Mouse (Mus musculus): ENCODE data around the gene C87436.

Gene C87436

GRCm38 (mm10) chr6:86438272-86439118 is at the start of gene C87436:
C87436 (plus strand) TSS chr6:86438374.
- peak; percentile 93 to 95 for DNase-seq (ENCODE audit: low spot score in 2 of 2)

GRCm38 (mm10) chr6:86388461-86388860 is 49.7 kb upstream of the C87436 start:
- DNase-seq (ENCODE audit: low spot score in 2 of 2): no peak

GRCm38 (mm10) chr6:86391326-86391725 is 46.8 kb upstream of the C87436 start:
- no peak for DNase-seq (ENCODE audit: low spot score in 2 of 2)

GRCm38 (mm10) chr6:86393187-86393586 is 45.0 kb upstream of the C87436 start:
- no peak for DNase-seq (ENCODE audit: low spot score in 2 of 2)

GRCm38 (mm10) chr6:86394078-86394720 is 44.0 kb upstream of the C87436 start:
- DNase-seq (ENCODE audit: low spot score in 2 of 2): no peak

GRCm38 (mm10) chr6:86395021-86395420 is 43.2 kb upstream of the C87436 start:
- DNase-seq (ENCODE audit: low spot score in 2 of 2): no peak

- DNase-seq (ENCODE audit: low spot score in 2 of 2): no peak
Observed at GRCm38 (mm10) chr6:86395969-86396368, 42.2 kb upstream of the C87436 start.

- peak; percentile 75 to 84 for DNase-seq (ENCODE audit: low spot score in 2 of 2)
Observed at GRCm38 (mm10) chr6:86396581-86397256, 41.5 kb upstream of the C87436 start, which contains the start of gene Pcyox1. Pcyox1 (minus strand) TSS chr6:86397154.

GRCm38 (mm10) chr6:86397257-86397980 is 40.8 kb upstream of the C87436 start:
- no peak for DNase-seq (ENCODE audit: low spot score in 2 of 2)

- DNase-seq (ENCODE audit: low spot score in 2 of 2): no peak
Observed at GRCm38 (mm10) chr6:86398986-86399385, 39.2 kb upstream of the C87436 start.

- DNase-seq (ENCODE audit: low spot score in 2 of 2): no peak
Observed at GRCm38 (mm10) chr6:86399995-86400394, 38.2 kb upstream of the C87436 start.

- DNase-seq (ENCODE audit: low spot score in 2 of 2): peak; percentile 31 to 40
Observed at GRCm38 (mm10) chr6:86400972-86401371, 37.2 kb upstream of the C87436 start.

- no peak for DNase-seq (ENCODE audit: low spot score in 2 of 2)
Observed at GRCm38 (mm10) chr6:86402681-86403607, 35.2 kb upstream of the C87436 start.

- DNase-seq (ENCODE audit: low spot score in 2 of 2): peak in 1 of 2 experiments; percentile 94
Observed at GRCm38 (mm10) chr6:86403728-86404099, 34.5 kb upstream of the C87436 start.

GRCm38 (mm10) chr6:86404100-86404861 is 33.9 kb upstream of the C87436 start, which contains the start of gene Tia1:
Tia1 (plus strand) TSS chr6:86404219.
- DNase-seq (ENCODE audit: low spot score in 2 of 2): peak; percentile 96

GRCm38 (mm10) chr6:86404996-86405395 is 33.2 kb upstream of the C87436 start:
- no peak for DNase-seq (ENCODE audit: low spot score in 2 of 2)

GRCm38 (mm10) chr6:86406306-86406705 is 31.9 kb upstream of the C87436 start:
- DNase-seq (ENCODE audit: low spot score in 2 of 2): no peak

- no peak for DNase-seq (ENCODE audit: low spot score in 2 of 2)
Observed at GRCm38 (mm10) chr6:86418711-86419110, 19.5 kb upstream of the C87436 start.

GRCm38 (mm10) chr6:86419239-86419638 is 18.9 kb upstream of the C87436 start:
- DNase-seq (ENCODE audit: low spot score in 2 of 2): no peak

- DNase-seq (ENCODE audit: low spot score in 2 of 2): no peak
Observed at GRCm38 (mm10) chr6:86420491-86420890, 17.7 kb upstream of the C87436 start.

All from frontal cortex, postnatal 14 days (tissue).